ENCODE assay signal across 21 mouse cellular contexts in genomic region chr12:40303960-40304359, GRCm38 (mm10). TPM values are rescaled to one million over a fixed set of nuclear protein-coding genes. Genes with fewer than 3 reads are reported as not detected.
DNase-seq lines count a peak whose midpoint lies in the region; ATAC-seq and TF ChIP-seq lines count a peak whose summit lies in the region.
"Had no signal": no experiment of that assay in that cellular context is flagged by ENCODE, and none has a peak within 500 bp of the region (broad histone marks: within the 10 kb centered on the region; RNA-seq: fewer than 3 reads in every experiment).

No protein-coding gene starts in this region.

- H3K9ac ChIP-seq in heart, embryonic 12.5 days = no peak overlapping the region
- H3K9ac ChIP-seq in lung, embryonic 14.5 days = no peak overlapping the region
- H3K9ac ChIP-seq: liver, postnatal 0 days had no signal

- no peaks in the 10 kb centered on the region for H3K27me3 ChIP-seq in heart, embryonic 12.5 days (replicated peaks)
- no peaks in the 10 kb centered on the region for H3K27me3 ChIP-seq in lung, embryonic 14.5 days (ENCODE audit: insufficient read depth, low read length)
- H3K27me3 ChIP-seq: megakaryocyte, embryonic 14.5 days had no signal

- peaks cover 6% of the 10 kb centered on the region; the same call in 1 of the 2 replicates for H3K4me1 ChIP-seq in heart, embryonic 12.5 days (replicated peaks)
- H3K4me1 ChIP-seq in lung, embryonic 14.5 days (ENCODE audit: insufficient read depth) = 0 out of 2 replicates have a peak, but pooled peaks cover 4% of the 10 kb centered on the region
- H3K4me1 ChIP-seq: heart, embryonic 10.5 days had no signal

- H3K27ac ChIP-seq in heart, embryonic 12.5 days (ENCODE audit: poor library complexity, severe bottlenecking) = no peak overlapping the region
- no peak overlapping the region for H3K27ac ChIP-seq in lung, embryonic 14.5 days (ENCODE audit: low read depth)
- H3K27ac ChIP-seq: gastrocnemius, adult 2 months; heart, embryonic 10.5 days; stomach, postnatal 0 days had no signal

- H3K9me3 ChIP-seq in heart, embryonic 12.5 days (replicated peaks) = no peaks in the 10 kb centered on the region
- no peaks in the 10 kb centered on the region for H3K9me3 ChIP-seq in lung, embryonic 14.5 days (ENCODE audit: low read depth, low read length)
- H3K9me3 ChIP-seq: heart, embryonic 10.5 days; megakaryocyte, embryonic 14.5 days had no signal

- no peak overlapping the region for H3K4me2 ChIP-seq in heart, embryonic 12.5 days
- H3K4me2 ChIP-seq in lung, embryonic 14.5 days = no peak overlapping the region
- H3K4me2 ChIP-seq: liver, embryonic 11.5 days had no signal

- no peak for TF ChIP-seq CTCF in lung, embryonic 14.5 days (IDR thresholded peaks at IDR 0.05; ENCODE audit: low read depth)

- H3K36me3 ChIP-seq in heart, embryonic 12.5 days = no peaks in the 10 kb centered on the region
- H3K36me3 ChIP-seq in lung, embryonic 14.5 days (ENCODE audit: insufficient read depth) = no peaks in the 10 kb centered on the region
- H3K36me3 ChIP-seq: heart, embryonic 10.5 days had no signal

- no peak overlapping the region for H3K4me3 ChIP-seq in heart, embryonic 12.5 days
- no peak overlapping the region for H3K4me3 ChIP-seq in lung, embryonic 14.5 days (ENCODE audit: low read depth, low read length)
- H3K4me3 ChIP-seq: erythroblast, embryonic 14.5 days; gastrocnemius, adult 2 months; heart, embryonic 10.5 days; megakaryocyte, embryonic 14.5 days had no signal

- 61% methylated on average over 6 of the region's 6 CpGs for WGBS in heart, embryonic 12.5 days
- WGBS in lung, embryonic 14.5 days = 48% methylated on average over 6 of the region's 6 CpGs

- no peak for ATAC-seq in heart, embryonic 12.5 days (ENCODE audit: insufficient number of reproducible peaks, low FRiP score)
- peak; percentile 4; the same call in 1 of the 2 replicates for ATAC-seq in lung, embryonic 14.5 days (ENCODE audit: insufficient read depth)
- ATAC-seq: hindbrain, embryonic 16.5 days; intestine, embryonic 16.5 days; liver, postnatal 0 days had no signal

- DNase-seq in adrenal gland, postnatal 14 days = peak; percentile 10
- DNase-seq in adrenal gland, adult 2 months = no peak
- peak; percentile 45 for DNase-seq in heart, adult 11 months
- peak; percentile 68 for DNase-seq in lung, embryonic 14.5 days
- no peak for DNase-seq in lung, postnatal 14 days
- DNase-seq in 3T3-L1 (ENCODE audit: low read depth, low spot score) = peak; percentile 11
- no peak for DNase-seq in cerebellum, adult 11-12 months
- DNase-seq: adrenal gland, postnatal 25 days; cerebellum, adult 11 months; gastrocnemius, adult 2 months; left cerebral cortex, postnatal 4 days; liver, postnatal 0 days; thymus, adult 2 months had no signal

RNA-seq across cellular contexts. Expression of gene Ifrd1, which starts 55.7 kb away (rescaled TPM):
- total RNA-seq in adrenal gland, postnatal 14 days (2021) = 155 and 156 TPM in 2 replicates
- total RNA-seq in adrenal gland, adult 2 months (2021) = 100 to 1,000 TPM; 149 to 180 TPM
- 40.2 and 58.2 TPM in 2 replicates for polyA plus RNA-seq in adrenal gland, adult 2 months (2012; rRNA removed)
- polyA plus RNA-seq in heart, embryonic 12.5 days (2016; fragmentation: Nextera tagmentation; extraction: Ambion mirVana) = 115 and 118 TPM in 2 replicates
- polyA plus RNA-seq in lung, embryonic 14.5 days (2014; fragmentation: Nextera tagmentation; extraction: Ambion mirVana) = 141 and 148 TPM in 2 replicates

Comparison
In these comparisons a context has a peak if more than half of its experiments do, and no peak if none do; other contexts are left out.
1. DNase-seq: peak in adrenal gland, postnatal 14 days (single experiment), heart, adult 11 months (single experiment), lung, embryonic 14.5 days (single experiment) and 3T3-L1 (single experiment); none in adrenal gland, adult 2 months (single experiment), lung, postnatal 14 days (single experiment) and cerebellum, adult 11-12 months (single experiment).